9 mouse cellular contexts compared by ENCODE assay signal in genomic region chr5:137583670-137584169, GRCm38 (mm10). TPM values are rescaled to one million over a fixed set of nuclear protein-coding genes. Genes with fewer than 3 reads are reported as not detected.
DNase-seq lines count a peak whose midpoint lies in the region; ATAC-seq and TF ChIP-seq lines count a peak whose summit lies in the region.
"Had no signal": no experiment of that assay in that cellular context is flagged by ENCODE, and none has a peak within 500 bp of the region (broad histone marks: within the 10 kb centered on the region; RNA-seq: fewer than 3 reads in every experiment).

No protein-coding gene starts in this region.

- peak overlapping the region; percentile 60 for H3K4me3 ChIP-seq in gastrocnemius, adult 2 months
- peak overlapping the region; percentile 33 to 47 for H3K4me3 ChIP-seq in heart, embryonic 14.5 days (ENCODE audit: control insufficient read depth in 1 of 2, insufficient read depth in 1 of 2, low read depth in 1 of 2, low read length in 2 of 2)
- H3K4me3 ChIP-seq in midbrain, embryonic 11.5 days (ENCODE audit: low read depth, low read length): peak overlapping the region; percentile 24

- no peak overlapping the region for H3K27ac ChIP-seq in gastrocnemius, adult 2 months
- H3K27ac ChIP-seq in heart, embryonic 14.5 days (replicated peaks in 1 of 2; ENCODE audit: control insufficient read depth in 1 of 2, insufficient read depth in 1 of 2, low read depth in 2 of 2, low read length in 2 of 2): no peak overlapping the region
- no peak overlapping the region for H3K27ac ChIP-seq in midbrain, embryonic 11.5 days (ENCODE audit: low read depth, low read length)

- H3K27me3 ChIP-seq in heart, embryonic 14.5 days (ENCODE audit: control insufficient read depth, insufficient read depth, low read length): peaks cover 30% of the 10 kb centered on the region
- peaks cover 2% of the 10 kb centered on the region; the same call in 1 of the 2 replicates for H3K27me3 ChIP-seq in midbrain, embryonic 11.5 days (ENCODE audit: control insufficient read depth, insufficient read depth, low read length)

- ATAC-seq in heart, embryonic 14.5 days (ENCODE audit: insufficient number of reproducible peaks, insufficient read depth, low FRiP score, low read depth): no peak
- peak; percentile 72 for ATAC-seq in midbrain, embryonic 11.5 days (ENCODE audit: low FRiP score)

- peaks cover 0 to 6% of the 10 kb centered on the region in 2 experiments; a peak in 2 of 4 replicates for H3K4me1 ChIP-seq in heart, embryonic 14.5 days (ENCODE audit: control insufficient read depth in 2 of 2, insufficient read depth in 2 of 2, low read length in 2 of 2)
- no peaks in the 10 kb centered on the region for H3K4me1 ChIP-seq in midbrain, embryonic 11.5 days (ENCODE audit: control insufficient read depth, insufficient read depth, low read length)

- TF ChIP-seq CTCF in gastrocnemius, adult 2 months (IDR thresholded peaks at IDR 0.05): no peak

- no peaks in the 10 kb centered on the region for H3K9me3 ChIP-seq in heart, embryonic 14.5 days (ENCODE audit: control insufficient read depth, low read length)
- no peaks in the 10 kb centered on the region; the same call in 1 of the 2 replicates for H3K9me3 ChIP-seq in midbrain, embryonic 11.5 days (ENCODE audit: control insufficient read depth, low read length)

- H3K36me3 ChIP-seq in heart, embryonic 14.5 days (ENCODE audit: control insufficient read depth, insufficient read depth, low read length): no peaks in the 10 kb centered on the region
- H3K36me3 ChIP-seq in midbrain, embryonic 11.5 days (ENCODE audit: control insufficient read depth, insufficient read depth, low read length): no peaks in the 10 kb centered on the region

- H3K4me2 ChIP-seq in heart, embryonic 14.5 days (ENCODE audit: low read length): peak overlapping the region; percentile 66
- H3K4me2 ChIP-seq in midbrain, embryonic 11.5 days: peak overlapping the region; percentile 45

- 7% methylated on average over 27 of the region's 27 CpGs for WGBS in heart, embryonic 14.5 days
- WGBS in midbrain, embryonic 11.5 days: 10% methylated on average over 27 of the region's 27 CpGs

- H3K9ac ChIP-seq in heart, embryonic 14.5 days (ENCODE audit: low read length): peak overlapping the region; percentile 39; the same call in 1 of the 2 replicates
- H3K9ac ChIP-seq in midbrain, embryonic 11.5 days (ENCODE audit: low read length): peak overlapping the region; percentile 49; the same call in 1 of the 2 replicates

- intact Hi-C loops in gastrocnemius, adult 2 months (cut with DNase I): loop anchor here (5.0 kb wide), 1 partner anchor 174 kb away; no protein-coding TSS in a partner anchor
- intact Hi-C loops in gastrocnemius, postnatal 36 days (cut with DNase I): loop anchor here (5.0 kb wide), 1 partner anchor 174 kb away; no protein-coding TSS in a partner anchor
- intact Hi-C loops in left cerebral cortex, postnatal 14 days (cut with DNase I): no loop called here

- no peak for DNase-seq in gastrocnemius, adult 2 months
- no peak for DNase-seq in gastrocnemius, postnatal 36 days
- DNase-seq in embryo, embryonic 10 days (ENCODE audit: low spot score): peak; percentile 64
- peak; percentile 47 to 68 for DNase-seq in left cerebral cortex, postnatal 14 days (ENCODE audit: low spot score in 2 of 2)
- peak; percentile 93 for DNase-seq in midbrain, embryonic 11.5 days (ENCODE audit: low spot score, missing footprints)
- DNase-seq in telencephalon, adult 2 months (ENCODE audit: low read depth, low spot score): peak; percentile 61
- no peak for DNase-seq in B cell, adult 2 months

RNA-seq across cellular contexts. Expression of gene Tfr2, which starts 14.1 kb away (rescaled TPM):
- not detected for total RNA-seq in gastrocnemius, adult 2 months (2021)
- total RNA-seq in gastrocnemius, postnatal 36 days (2021): not detected
- polyA plus RNA-seq in heart, embryonic 14.5 days (2014; fragmentation: Nextera tagmentation; extraction: Ambion mirVana): 0.11 and 0.20 TPM in 2 replicates
- 10 to 100 TPM; 12.8 to 14.2 TPM for total RNA-seq in left cerebral cortex, postnatal 14 days (2021)
- 2.0 and 2.1 TPM in 2 replicates for polyA plus RNA-seq in midbrain, embryonic 11.5 days (2014; fragmentation: Nextera tagmentation; extraction: Ambion mirVana)

RNA-seq across cellular contexts. Expression of gene Mospd3, which starts 17.1 kb away (rescaled TPM):
- 10 to 100 TPM in 1 of 2 experiments, 1 to 10 TPM in 1; 9.8 to 12.2 TPM for total RNA-seq in gastrocnemius, adult 2 months (2021)
- 10 to 100 TPM in 1 of 2 experiments, 1 to 10 TPM in 1; 9.6 to 13.7 TPM for total RNA-seq in gastrocnemius, postnatal 36 days (2021)
- 22.7 and 23.1 TPM in 2 replicates for polyA plus RNA-seq in heart, embryonic 14.5 days (2014; fragmentation: Nextera tagmentation; extraction: Ambion mirVana)
- 10 to 100 TPM; 32.7 to 33.5 TPM for total RNA-seq in left cerebral cortex, postnatal 14 days (2021)
- 19.0 and 19.8 TPM in 2 replicates for polyA plus RNA-seq in midbrain, embryonic 11.5 days (2014; fragmentation: Nextera tagmentation; extraction: Ambion mirVana)

RNA-seq across cellular contexts. Expression of gene Pcolce, which starts 29.9 kb away (rescaled TPM):
- total RNA-seq in gastrocnemius, adult 2 months (2021): 10 to 100 TPM; 30.9 to 76.1 TPM
- total RNA-seq in gastrocnemius, postnatal 36 days (2021): 10 to 100 TPM; 57.1 to 66.1 TPM
- polyA plus RNA-seq in heart, embryonic 14.5 days (2014; fragmentation: Nextera tagmentation; extraction: Ambion mirVana): 121 and 123 TPM in 2 replicates
- 10 to 100 TPM; 12.9 to 14.6 TPM for total RNA-seq in left cerebral cortex, postnatal 14 days (2021)
- 58.8 and 61.4 TPM in 2 replicates for polyA plus RNA-seq in midbrain, embryonic 11.5 days (2014; fragmentation: Nextera tagmentation; extraction: Ambion mirVana)
- total RNA-seq: hematopoietic stem cell, adult 5-6 weeks had no signal

RNA-seq across cellular contexts. Expression of gene Actl6b, which starts 30.4 kb away (rescaled TPM):
- total RNA-seq in gastrocnemius, adult 2 months (2021): not detected
- total RNA-seq in gastrocnemius, postnatal 36 days (2021): not detected
- polyA plus RNA-seq in heart, embryonic 14.5 days (2014; fragmentation: Nextera tagmentation; extraction: Ambion mirVana): 0.31 TPM in 1 of 2 replicates, not detected in the other
- 100 to 1,000 TPM; 126 to 139 TPM for total RNA-seq in left cerebral cortex, postnatal 14 days (2021)
- 30.6 and 31.1 TPM in 2 replicates for polyA plus RNA-seq in midbrain, embryonic 11.5 days (2014; fragmentation: Nextera tagmentation; extraction: Ambion mirVana)
- total RNA-seq: hematopoietic stem cell, adult 5-6 weeks had no signal

RNA-seq across cellular contexts. Expression of gene Fbxo24, which starts 45.1 kb away (rescaled TPM):
- under 1 TPM; 0.15 to 0.28 TPM for total RNA-seq in gastrocnemius, adult 2 months (2021)
- not detected for total RNA-seq in gastrocnemius, postnatal 36 days (2021)
- polyA plus RNA-seq in heart, embryonic 14.5 days (2014; fragmentation: Nextera tagmentation; extraction: Ambion mirVana): 0.20 TPM in 1 of 2 replicates, not detected in the other
- total RNA-seq in left cerebral cortex, postnatal 14 days (2021): under 1 TPM in 1 of 2 experiments, not detected in 1; 0.15 TPM
- 0.10 and 0.16 TPM in 2 replicates for polyA plus RNA-seq in midbrain, embryonic 11.5 days (2014; fragmentation: Nextera tagmentation; extraction: Ambion mirVana)
- total RNA-seq: hematopoietic stem cell, adult 5-6 weeks had no signal

Comparison
In these comparisons a context has a peak if more than half of its experiments do, and no peak if none do; other contexts are left out.
1. DNase-seq: peak in embryo, embryonic 10 days (single experiment), left cerebral cortex, postnatal 14 days (2 of 2), midbrain, embryonic 11.5 days (single experiment) and telencephalon, adult 2 months (single experiment); none in gastrocnemius, adult 2 months (single experiment), gastrocnemius, postnatal 36 days (0 of 2) and B cell, adult 2 months (0 of 2).
2. RNA of gene Tfr2, which starts 14.1 kb away (total RNA-seq): 12.8 to 14.2 TPM in left cerebral cortex, postnatal 14 days; not detected in gastrocnemius, adult 2 months and not detected in gastrocnemius, postnatal 36 days; every median in the first group is over 10 times any median in the second.
3. Peak in every context shown above with its lines, with median percentiles within 50 percentile points of each other: H3K4me3 ChIP-seq.